Mouse (Mus musculus) T-helper 17 cell (primary cell): Measurements from ENCODE around the gene Bik.

Experiments used
- in situ Hi-C, 2 experiments: fragments of 300-600 bp; cut with MboI, MseI; formaldehyde crosslinking; loops; 1 replicate in 1 of 2; 2 replicates in 1 of 2; pipeline ENCODE4 v1.15.1; 2025; ENCODE audit warnings: high pct_unique_total_duplicates in 2 of 2

Bik gene

GRCm38 (mm10) chr15:83539905-83540304 is 13.2 kb downstream of the Bik start:
- in situ Hi-C loops, result no loop called here

DNA sequence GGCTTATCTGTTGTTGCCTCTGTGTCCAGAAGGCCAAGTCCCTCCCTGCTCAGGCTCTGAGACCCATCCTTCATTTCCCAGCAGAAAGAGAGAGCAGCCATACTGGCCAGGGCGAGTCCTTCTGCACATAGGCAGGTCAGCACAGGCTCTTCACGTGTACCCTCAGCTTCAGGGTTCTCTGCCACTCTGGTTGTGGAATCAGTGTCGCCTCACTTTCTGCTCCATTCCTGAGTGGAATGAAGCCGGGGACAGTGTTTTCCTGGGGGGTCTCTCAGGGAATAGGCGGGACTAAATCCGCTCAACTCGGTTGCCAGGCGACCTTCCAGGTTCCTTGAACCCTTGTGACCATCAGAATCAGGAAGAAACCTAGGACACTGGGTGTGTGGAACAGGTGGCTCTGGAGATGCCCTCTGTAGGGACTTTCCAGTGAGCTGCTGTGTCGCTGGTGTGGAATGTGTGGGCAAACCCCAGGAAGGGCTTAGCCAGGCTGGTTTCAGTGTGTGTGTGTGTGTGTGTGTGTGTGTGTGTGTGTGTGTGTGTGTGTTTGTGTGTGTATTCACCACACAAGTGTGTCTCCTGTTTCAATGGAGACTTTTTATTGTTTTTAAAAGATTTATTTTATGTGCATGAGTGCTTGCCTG is 15.1 kb downstream of the Bik start:
- in situ Hi-C loops, result no loop called here

DNA sequence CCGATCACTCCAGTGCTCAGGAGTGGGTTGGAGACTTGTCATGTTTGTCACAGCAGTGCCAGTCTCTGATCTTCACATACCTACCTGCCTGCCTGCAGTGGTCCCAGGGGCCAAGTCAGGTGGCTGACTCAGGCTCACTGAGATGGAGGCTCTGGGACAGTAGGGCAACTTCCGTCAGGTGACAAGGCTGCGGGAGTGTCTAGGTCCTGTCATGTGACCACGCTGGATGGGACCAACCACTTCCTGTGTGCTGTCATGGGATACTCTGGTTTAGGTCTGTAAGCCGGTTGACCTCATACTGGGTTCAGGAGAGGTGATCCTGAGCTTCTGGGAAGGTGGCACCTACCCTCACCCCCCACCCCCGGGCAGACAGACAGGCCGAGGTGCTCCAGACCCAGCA is 19.4 kb downstream of the Bik start:
- in situ Hi-C loops, result no loop called here

GRCm38 (mm10) chr15:83547144-83547543 is 20.5 kb downstream of the Bik start:
- in situ Hi-C loops, result no loop called here

- in situ Hi-C loops, result no loop called here
These were observed 23.5 kb downstream of the Bik start for GRCm38 (mm10) chr15:83550137-83550536.

DNA sequence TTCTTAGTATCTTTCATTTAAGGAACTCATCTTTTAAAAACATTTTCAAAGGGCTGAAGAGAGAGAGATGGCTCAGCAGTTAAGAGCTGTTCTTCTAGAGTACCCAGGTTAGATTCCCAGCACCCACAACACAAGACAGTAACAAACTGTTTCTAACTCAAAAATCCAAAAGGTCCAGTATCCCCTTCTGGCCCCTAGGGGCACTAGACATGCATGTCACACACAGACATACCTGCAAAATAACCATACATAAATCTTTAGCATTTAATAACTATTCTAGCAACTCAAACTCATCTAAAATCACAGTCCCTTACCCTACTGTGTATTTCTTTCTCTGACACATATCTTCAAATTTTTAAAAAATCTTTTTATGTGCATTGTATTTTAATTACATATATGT is 27.2 kb downstream of the Bik start:
- in situ Hi-C loops, result no loop called here

- in situ Hi-C loops, result loop anchor here in 1 of 2 experiments (5.0 kb wide), 1 partner anchor 37 kb away; no protein-coding TSS in a partner anchor
These were observed 28.7 kb downstream of the Bik start for GRCm38 (mm10) chr15:83555161-83555974.

DNA sequence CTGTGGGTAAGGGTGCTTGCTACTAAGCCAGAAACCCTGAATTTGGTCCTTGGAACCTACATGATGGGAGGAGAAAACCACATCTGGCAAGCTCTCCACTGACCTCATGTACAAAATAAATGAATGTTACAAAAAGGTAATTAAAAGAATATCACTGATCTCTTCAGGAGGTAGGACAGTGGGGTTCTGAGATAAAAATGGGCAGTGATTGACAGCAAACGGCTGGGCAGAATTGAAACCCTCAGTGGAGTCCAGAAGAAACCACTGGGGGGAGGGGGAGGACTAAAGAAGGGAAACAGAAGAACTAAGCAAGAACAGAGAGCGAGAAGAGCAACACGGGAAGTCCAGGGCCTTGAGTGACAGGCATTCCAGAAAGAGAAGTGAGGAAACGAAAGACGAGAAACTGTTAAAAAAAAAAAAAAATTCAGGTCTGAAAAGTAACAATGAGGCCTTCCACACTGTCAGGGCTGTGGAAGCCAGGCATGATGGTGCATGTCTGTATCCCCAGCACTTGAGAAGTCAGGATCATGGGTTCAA is 34.3 kb downstream of the Bik start:
- in situ Hi-C loops, result no loop called here

DNA sequence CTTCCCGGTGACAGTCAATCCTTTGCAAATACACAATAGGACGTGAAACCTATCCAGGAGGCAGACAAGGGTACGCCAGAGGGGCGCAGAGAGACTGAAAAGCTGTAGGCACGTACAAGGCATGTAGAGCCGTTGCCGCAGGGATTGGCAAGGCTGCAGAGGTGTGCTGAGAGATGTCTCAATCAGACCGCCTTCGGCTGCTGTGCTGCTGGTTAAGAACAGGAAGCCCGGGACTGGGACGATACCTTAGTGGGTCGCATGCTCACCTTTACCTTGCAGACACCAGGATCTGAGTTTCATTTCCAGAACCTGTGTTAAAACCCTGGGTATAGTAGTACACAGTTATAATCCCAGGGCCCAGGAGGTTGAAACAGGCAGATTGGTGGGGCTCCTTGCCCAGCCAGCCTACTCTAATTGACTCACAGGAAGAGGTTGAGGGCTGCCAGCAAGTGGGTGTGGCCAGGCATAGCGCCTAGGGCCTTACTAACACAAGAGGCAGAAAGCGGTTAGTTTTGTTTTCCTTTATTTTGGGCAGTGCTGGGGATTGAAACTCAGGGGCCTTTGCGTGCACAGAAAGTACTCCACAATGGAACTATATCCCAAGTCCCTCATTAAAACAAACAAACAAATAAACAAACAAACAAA is 36.1 kb downstream of the Bik start:
- in situ Hi-C loops, result no loop called here

- in situ Hi-C loops, result no loop called here
These were observed 36.7 kb downstream of the Bik start, which contains the start of the genes Tspo and Mcat for GRCm38 (mm10) chr15:83563327-83563856. Gene Tspo (plus strand): TSS chr15:83563592. Gene Mcat (minus strand): TSS chr15:83563787.

DNA sequence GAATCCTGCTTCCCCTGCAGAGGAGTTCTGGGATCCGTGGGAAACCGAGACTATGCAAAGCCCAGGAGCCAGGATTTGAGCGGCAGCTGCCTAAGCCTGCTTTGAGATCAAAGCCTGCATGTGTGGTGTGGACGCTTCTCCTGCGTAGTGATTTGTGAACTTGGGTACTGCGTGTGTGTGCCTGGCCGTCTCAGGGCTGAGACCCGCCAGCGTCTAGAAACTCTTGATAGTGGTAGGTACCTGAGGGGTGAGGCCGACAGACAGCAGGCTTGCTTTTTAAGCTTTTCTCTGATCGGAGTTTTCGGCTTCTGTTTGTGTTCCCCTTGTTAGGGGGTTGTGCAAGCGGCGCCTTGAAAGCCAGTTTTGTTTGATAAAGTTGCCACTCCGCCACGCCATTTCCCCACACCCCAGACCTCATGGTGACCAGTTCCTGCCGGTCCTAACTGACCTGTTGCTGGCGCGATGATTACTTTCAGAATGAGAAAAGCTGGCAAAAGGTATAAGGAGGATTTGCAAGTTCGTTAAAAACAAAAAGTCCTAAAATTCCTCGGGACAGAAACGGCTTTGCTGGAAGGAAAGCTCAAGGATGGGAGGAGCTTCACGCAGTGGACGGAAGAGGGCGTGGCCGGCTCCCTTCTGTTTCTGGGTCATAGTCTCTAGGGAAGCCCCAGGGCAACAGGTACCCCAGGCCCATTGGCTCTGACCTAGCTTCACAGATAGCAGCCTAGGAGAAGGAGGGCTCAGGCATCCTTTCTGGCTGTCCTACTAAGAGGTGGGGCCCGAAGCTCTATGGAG is 37.4 kb downstream of the Bik start:
- in situ Hi-C loops, result no loop called here

DNA sequence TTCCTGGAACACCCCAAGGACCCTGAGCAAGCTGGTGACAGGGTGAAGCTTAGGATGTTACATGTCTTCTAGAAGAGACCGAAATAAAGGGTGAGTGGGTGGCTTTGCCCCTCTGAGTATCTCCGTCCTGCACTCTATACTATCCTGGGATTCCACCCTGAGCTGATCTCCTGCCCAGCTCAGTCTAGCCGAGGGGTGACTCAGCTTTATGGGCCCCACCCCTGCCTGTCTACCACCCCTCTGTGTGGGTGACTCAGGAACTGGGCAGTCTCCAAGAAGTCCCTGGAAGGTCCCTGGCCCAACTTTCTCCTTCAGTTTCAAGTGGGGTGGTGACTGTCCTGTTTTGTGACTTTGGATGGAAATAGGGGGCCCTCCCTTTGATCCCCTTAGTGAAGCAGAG is 38.8 kb downstream of the Bik start:
- in situ Hi-C loops, result loop anchor here (5.0 kb wide), 2 partner anchors 93 to 1772 kb away; partner anchors contain the start of gene Atxn10 (in 1 of the 2)

DNA sequence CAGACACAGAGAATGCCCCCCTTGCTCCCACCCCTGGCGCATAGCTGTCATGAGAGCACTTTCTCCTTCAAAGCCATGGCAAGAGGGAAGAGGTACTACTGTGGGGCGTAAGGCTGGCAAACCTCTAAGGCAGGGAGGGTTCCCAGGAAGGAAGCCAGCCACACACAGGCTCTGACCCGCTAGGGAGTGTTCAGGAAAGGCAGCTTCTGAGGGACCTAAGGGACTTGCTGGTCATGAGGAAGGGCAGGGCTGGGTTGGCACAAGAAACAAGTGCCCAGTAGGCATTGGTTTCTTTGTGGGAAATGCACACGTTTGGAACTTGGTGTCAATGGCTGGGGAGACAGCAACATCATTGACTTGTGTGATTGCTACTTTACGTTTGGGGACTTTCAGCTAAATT is 39.3 kb downstream of the Bik start:
- in situ Hi-C loops, result loop anchor here (5.0 kb wide), 2 partner anchors 94 to 1771 kb away; partner anchors contain the start of gene Atxn10 (in 1 of the 2)

DNA sequence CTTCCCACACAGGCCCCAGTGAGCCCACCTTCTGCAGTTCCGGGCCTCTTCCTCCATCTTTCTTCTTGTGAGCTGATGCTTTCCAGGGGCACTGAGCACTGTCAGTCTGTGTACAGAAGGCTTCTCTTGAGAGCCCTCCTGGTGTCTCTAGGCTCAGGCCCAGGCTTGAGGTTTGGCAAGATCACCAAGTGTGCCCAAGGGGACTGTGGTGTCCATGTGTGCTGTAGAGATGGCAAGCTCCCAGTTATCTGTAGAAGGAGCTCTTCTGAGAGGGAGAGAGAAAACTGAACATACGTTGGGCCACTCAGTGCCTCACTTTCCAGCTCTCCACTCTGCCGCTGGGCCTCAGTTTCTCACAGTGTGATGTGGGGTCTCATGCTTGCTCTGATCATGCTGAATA is 41.1 kb downstream of the Bik start:
- in situ Hi-C loops, result loop anchor here (5.0 kb wide), 2 partner anchors 95 to 1770 kb away; partner anchors contain the start of gene Atxn10 (in 1 of the 2)

GRCm38 (mm10) chr15:83568544-83568943 is 41.9 kb downstream of the Bik start:
- in situ Hi-C loops, result loop anchor here (5.0 kb wide), 2 partner anchors 96 to 1769 kb away; partner anchors contain the start of gene Atxn10 (in 1 of the 2)

- in situ Hi-C loops, result loop anchor here (5.0 kb wide), 2 partner anchors 97 to 1768 kb away; partner anchors contain the start of gene Atxn10 (in 1 of the 2)
These were observed 43.0 kb downstream of the Bik start for GRCm38 (mm10) chr15:83569682-83570081.

DNA sequence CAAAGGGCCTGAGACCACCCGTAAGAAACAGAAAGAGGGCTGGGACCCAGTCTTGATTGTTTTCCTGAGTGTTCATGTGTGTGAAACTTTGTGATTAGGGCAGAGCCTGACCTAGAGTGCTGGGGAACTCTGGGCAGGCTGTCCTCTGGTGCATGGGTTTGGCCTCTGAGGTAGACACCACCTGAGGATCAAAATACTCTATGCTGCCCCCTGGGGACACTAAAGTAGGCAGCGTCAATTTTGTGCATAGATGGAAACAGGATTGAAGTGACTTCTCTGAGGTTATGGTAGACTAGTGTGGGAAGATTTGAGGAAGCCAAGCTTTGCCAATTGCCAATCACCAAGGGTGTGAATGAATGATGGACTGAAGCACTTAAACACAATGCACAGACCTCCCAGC is 44.0 kb downstream of the Bik start:
- in situ Hi-C loops, result no loop called here

GRCm38 (mm10) chr15:83571636-83572035 is 45.0 kb downstream of the Bik start:
- in situ Hi-C loops, result no loop called here

GRCm38 (mm10) chr15:83572132-83572531 is 45.5 kb downstream of the Bik start:
- in situ Hi-C loops, result no loop called here

GRCm38 (mm10) chr15:83573606-83574005 is 46.9 kb downstream of the Bik start:
- in situ Hi-C loops, result no loop called here
